Comparison of ENCODE assay signal across 27 mouse cellular contexts in genomic region chr8:94280001-94280613, GRCm38 (mm10). TPM values are rescaled to one million over a fixed set of nuclear protein-coding genes. Genes with fewer than 3 reads are reported as not detected.
"Had no signal": no experiment of that assay in that cellular context is flagged by ENCODE, and none has a peak within 500 bp of the region (broad histone marks: within the 10 kb centered on the region; RNA-seq: fewer than 3 reads in every experiment).

No protein-coding gene starts in this region.

- H3K27ac ChIP-seq: heart, embryonic 13.5 days; heart, embryonic 15.5 days; hindbrain, embryonic 13.5 days; hindbrain, embryonic 15.5 days; hindbrain, postnatal 0 days; kidney, embryonic 15.5 days; kidney, postnatal 0 days; limb, embryonic 13.5 days; limb, embryonic 15.5 days had no signal

- H3K4me1 ChIP-seq: heart, embryonic 15.5 days; kidney, embryonic 15.5 days; limb, embryonic 13.5 days; limb, embryonic 15.5 days had no signal

- H3K9me3 ChIP-seq: heart, embryonic 13.5 days; heart, embryonic 15.5 days; hindbrain, embryonic 13.5 days; hindbrain, embryonic 15.5 days; kidney, embryonic 15.5 days; limb, embryonic 13.5 days; limb, embryonic 15.5 days had no signal

- H3K9ac ChIP-seq: heart, embryonic 13.5 days; heart, embryonic 15.5 days; hindbrain, embryonic 13.5 days; hindbrain, embryonic 15.5 days; kidney, embryonic 15.5 days; limb, embryonic 13.5 days; limb, embryonic 15.5 days had no signal

- H3K4me2 ChIP-seq: heart, embryonic 11.5 days; heart, embryonic 13.5 days; heart, embryonic 15.5 days; hindbrain, embryonic 13.5 days; hindbrain, embryonic 15.5 days; kidney, embryonic 15.5 days; limb, embryonic 13.5 days; limb, embryonic 15.5 days had no signal

- DNase-seq: gastrocnemius, postnatal 14 days; gastrocnemius, postnatal 36 days; heart, adult 18-20 months; heart, postnatal 14 days; heart, postnatal 36 days; kidney, adult 11 months; kidney, adult 2 months; kidney, adult 9 months; kidney, postnatal 14 days; kidney, postnatal 36 days; layer of hippocampus, adult 9-11 months; layer of hippocampus, postnatal 36 days; left cerebral cortex, postnatal 4 days had no signal

- H3K27me3 ChIP-seq: heart, embryonic 13.5 days; heart, embryonic 15.5 days; hindbrain, embryonic 13.5 days; hindbrain, embryonic 15.5 days; kidney, embryonic 15.5 days; limb, embryonic 13.5 days; limb, embryonic 15.5 days had no signal

- H3K36me3 ChIP-seq: heart, embryonic 13.5 days; heart, embryonic 15.5 days; hindbrain, embryonic 13.5 days; hindbrain, embryonic 15.5 days; kidney, embryonic 15.5 days; limb, embryonic 13.5 days; limb, embryonic 15.5 days had no signal

- ATAC-seq: hindbrain, postnatal 0 days; intestine, embryonic 16.5 days had no signal

- H3K4me3 ChIP-seq: heart, embryonic 13.5 days; heart, embryonic 15.5 days; hindbrain, embryonic 13.5 days; hindbrain, embryonic 15.5 days; kidney, embryonic 15.5 days; limb, embryonic 13.5 days; limb, embryonic 15.5 days had no signal

RNA-seq across cellular contexts. Expression of gene Slc12a3, which starts 48.9 kb away (rescaled TPM):
- total RNA-seq: gastrocnemius, adult 8-10 months; gastrocnemius, postnatal 14 days; gastrocnemius, postnatal 36 days; hematopoietic stem cell, adult 5-6 weeks had no signal
- polyA plus RNA-seq: heart, embryonic 13.5 days; limb, embryonic 11.5 days; limb, embryonic 13.5 days; limb, embryonic 15.5 days had no signal
